8 mouse cellular contexts compared by ENCODE assay signal in genomic region chr4:62737983-62738695, GRCm38 (mm10).
DNase-seq lines count a peak whose midpoint lies in the region; ATAC-seq lines count a peak whose summit lies in the region.

No protein-coding gene starts in this region.

- 33% methylated on average over 9 of the region's 9 CpGs for WGBS in heart, embryonic 12.5 days
- 70% methylated on average over 9 of the region's 9 CpGs for WGBS in limb, embryonic 12.5 days

- 0 out of 2 replicates have a peak overlapping the region, but pooled peaks have one; percentile 4 for H3K4me2 ChIP-seq in heart, embryonic 12.5 days
- H3K4me2 ChIP-seq in limb, embryonic 12.5 days: no peak overlapping the region

- H3K36me3 ChIP-seq in heart, embryonic 12.5 days: no peaks in the 10 kb centered on the region
- H3K36me3 ChIP-seq in limb, embryonic 12.5 days: no peaks in the 10 kb centered on the region
- H3K36me3 ChIP-seq in splenic B cell, adult 2 months (ENCODE audit: control insufficient read depth, insufficient read depth, low read length, poor library complexity, severe bottlenecking): no peaks in the 10 kb centered on the region

- peak; percentile 27 to 50 for DNase-seq in cerebellum, postnatal 14 days
- peak; percentile 60 for DNase-seq in right cerebral cortex, postnatal 14 days
- no peak for DNase-seq in right cerebral cortex, postnatal 36 days (ENCODE audit: low spot score in 2 of 2)
- peak; percentile 15 for DNase-seq in splenic B cell, adult 2 months (ENCODE audit: low read depth, low spot score)

- H3K4me1 ChIP-seq in heart, embryonic 12.5 days (replicated peaks): peaks cover 85% of the 10 kb centered on the region
- peaks cover 65% of the 10 kb centered on the region for H3K4me1 ChIP-seq in limb, embryonic 12.5 days (replicated peaks)

- H3K27ac ChIP-seq in heart, embryonic 12.5 days (ENCODE audit: poor library complexity, severe bottlenecking): peak overlapping the region; percentile 55
- H3K27ac ChIP-seq in limb, embryonic 12.5 days: peak overlapping the region; percentile 60

- peak overlapping the region; percentile 11; the same call in 1 of the 2 replicates for H3K9ac ChIP-seq in heart, embryonic 12.5 days
- H3K9ac ChIP-seq in limb, embryonic 12.5 days (replicated peaks): no peak overlapping the region

- H3K27me3 ChIP-seq in heart, embryonic 12.5 days (replicated peaks): no peaks in the 10 kb centered on the region
- no peaks in the 10 kb centered on the region for H3K27me3 ChIP-seq in limb, embryonic 12.5 days
- H3K27me3 ChIP-seq in splenic B cell, adult 2 months (ENCODE audit: control insufficient read depth, insufficient read depth, low read length, poor library complexity, severe bottlenecking): no peaks in the 10 kb centered on the region

- no peak for ATAC-seq in cerebellum, adult (ENCODE audit: insufficient number of reproducible peaks, low FRiP score, low TSS enrichment)
- ATAC-seq in heart, embryonic 12.5 days (ENCODE audit: insufficient number of reproducible peaks, low FRiP score): peak; percentile 61
- ATAC-seq in limb, embryonic 12.5 days (ENCODE audit: insufficient number of reproducible peaks, insufficient read depth, low FRiP score, low TSS enrichment, low read depth): peak; percentile 60
- ATAC-seq in frontal cortex, adult (ENCODE audit: low TSS enrichment): no peak

- H3K4me3 ChIP-seq in heart, embryonic 12.5 days: no peak overlapping the region
- H3K4me3 ChIP-seq in limb, embryonic 12.5 days (replicated peaks): no peak overlapping the region

- no peaks in the 10 kb centered on the region for H3K9me3 ChIP-seq in heart, embryonic 12.5 days (replicated peaks)
- H3K9me3 ChIP-seq in limb, embryonic 12.5 days: no peaks in the 10 kb centered on the region

Comparison
In these comparisons a context has a peak if more than half of its experiments do, and no peak if none do; other contexts are left out.
1. DNase-seq: peak in cerebellum, postnatal 14 days (2 of 2), right cerebral cortex, postnatal 14 days (single experiment) and splenic B cell, adult 2 months (single experiment); none in right cerebral cortex, postnatal 36 days (0 of 2).
2. ATAC-seq: peak in heart, embryonic 12.5 days (single experiment) and limb, embryonic 12.5 days (single experiment); none in cerebellum, adult (single experiment) and frontal cortex, adult (single experiment).